Mouse (Mus musculus): ENCODE measurements around the gene Clpx. TPM values are rescaled to one million over a fixed set of nuclear protein-coding genes. Genes with fewer than 3 reads are reported as not detected.
A peak's percentile ranks its signal among the peaks of the same experiment; 100 is the strongest.

Gene Clpx
- 38.8 and 43.5 TPM in 2 replicates for polyA plus RNA-seq (2015; fragmentation: Nextera tagmentation; extraction: Ambion mirVana)

DNA sequence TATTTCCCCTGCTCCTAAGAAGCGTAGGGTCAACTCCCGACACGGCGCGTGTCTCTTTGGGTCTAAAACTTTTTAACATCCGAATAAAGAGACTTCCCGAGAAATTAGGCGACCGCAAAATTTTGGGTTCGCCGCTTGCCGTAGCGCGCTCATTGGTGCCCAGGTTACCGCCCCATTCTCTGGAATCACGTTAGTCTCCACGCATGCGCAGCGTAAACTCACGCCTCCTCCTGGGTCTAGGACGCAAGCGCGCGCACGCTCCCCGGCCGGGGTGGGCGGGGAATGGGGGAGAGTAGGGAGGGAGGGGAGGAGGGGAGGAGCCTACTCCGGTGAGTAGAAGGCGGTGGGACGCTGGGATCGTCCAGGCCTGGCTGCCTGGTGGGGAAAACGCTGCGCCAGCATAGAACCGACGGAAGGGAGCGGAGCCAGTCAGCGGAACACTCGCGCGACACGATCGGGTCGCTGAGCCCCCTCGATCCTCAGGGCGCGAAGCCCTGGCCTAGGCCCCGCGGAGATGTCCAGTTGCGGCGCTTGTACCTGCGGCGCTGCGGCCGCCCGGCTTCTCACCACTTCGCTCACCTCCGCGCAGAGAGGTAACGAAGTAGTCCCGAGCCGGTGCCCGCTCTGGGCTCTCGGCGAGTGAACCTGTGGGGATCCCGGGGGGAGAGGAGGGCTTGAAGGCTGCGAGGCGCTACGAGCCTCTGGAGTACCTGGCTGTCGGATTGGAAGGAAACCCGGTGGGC is at the start of gene Clpx:
TSS of gene Clpx (plus strand) at position 288 of the 743 bp plus-strand sequence.
- no peaks in the 10 kb centered on the region for H3K9me3 ChIP-seq (ENCODE audit: low read length)
- H3K4me1 ChIP-seq (ENCODE audit: insufficient read depth, low read depth, low read length), result no peaks in the 10 kb centered on the region
- TF ChIP-seq CTCF (IDR thresholded peaks at IDR 0.05) (peak; percentile 42), EP300 (IDR thresholded peaks at IDR 0.05) (peak; percentile 82)
- peak within 1 kb of the TSS; percentile 93 for H3K4me3 ChIP-seq (ENCODE audit: low read depth, low read length)
- peak; percentile 97 for ATAC-seq
- no peaks in the 10 kb centered on the region; the same call in 1 of the 2 replicates for H3K36me3 ChIP-seq (ENCODE audit: insufficient read depth, low read length)
- H3K4me2 ChIP-seq (replicated peaks; ENCODE audit: low read depth, low read length), result peak within 1 kb of the TSS; percentile 77
- H3K27me3 ChIP-seq (replicated peaks; ENCODE audit: insufficient read depth, low read length), result no peaks in the 10 kb centered on the region
- H3K9ac ChIP-seq (replicated peaks; ENCODE audit: low read depth), result peak within 1 kb of the TSS; percentile 93
- WGBS, result under 1% methylated on average over 52 of the region's 71 CpGs
- peak; percentile 100 for DNase-seq (ENCODE audit: low spot score)
- H3K27ac ChIP-seq (ENCODE audit: low read length), result peak within 1 kb of the TSS; percentile 95

DNA sequence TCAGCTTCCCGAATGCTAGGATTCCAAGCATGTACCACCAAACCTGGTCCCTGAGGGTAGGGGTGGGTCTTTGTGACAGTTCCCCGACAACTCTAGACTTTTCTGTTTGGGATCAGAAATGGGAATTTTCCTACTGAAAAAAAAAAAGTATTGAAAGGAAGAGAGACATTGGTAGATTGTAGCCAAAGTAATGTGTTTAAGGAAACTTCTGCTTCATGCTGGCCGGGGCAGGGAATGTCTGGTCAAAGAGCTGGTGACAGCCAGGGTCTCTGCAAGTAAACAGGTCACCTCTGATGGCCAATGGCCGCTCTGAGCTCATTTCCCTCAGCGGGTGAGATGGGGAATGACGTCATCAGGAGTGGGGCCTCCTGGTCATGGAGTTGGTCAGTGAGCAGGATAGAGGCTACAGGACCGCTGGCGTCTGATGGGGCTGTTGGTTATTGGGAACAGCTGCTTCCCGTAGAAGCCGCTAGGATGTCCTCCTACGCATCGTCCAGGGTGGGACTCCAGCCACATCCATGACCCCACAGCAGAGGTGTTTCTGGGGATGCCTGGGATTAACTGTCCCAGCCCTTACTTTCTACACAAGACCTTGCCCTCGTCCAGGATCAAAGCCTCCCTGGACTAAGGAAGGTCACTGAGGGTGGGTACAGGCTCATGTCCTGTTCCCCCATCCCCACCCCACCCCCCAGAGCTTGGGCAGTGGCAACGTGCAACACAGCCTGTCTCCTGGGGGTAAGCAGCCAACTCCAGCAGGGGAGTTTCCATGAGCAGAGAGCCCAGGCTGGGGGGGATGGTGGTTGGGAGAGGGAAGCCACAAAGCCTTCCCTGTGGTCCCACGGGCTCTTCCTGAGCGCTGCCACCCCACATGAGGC is 46.3 kb upstream of the Clpx start:
- peak; percentile 58 for ATAC-seq
- Histone ChIP-seq H3K4me1 (ENCODE audit: insufficient read depth, low read depth, low read length) (no peaks in the 10 kb centered on the region; the same call in 1 of the 2 replicates), H3K36me3 (ENCODE audit: insufficient read depth, low read length) (no peaks in the 10 kb centered on the region), H3K4me2 (replicated peaks; ENCODE audit: low read depth, low read length) (no peak overlapping the region), H3K9me3 (ENCODE audit: low read length) (no peaks in the 10 kb centered on the region), H3K4me3 (ENCODE audit: low read depth, low read length) (no peak overlapping the region), H3K9ac (replicated peaks; ENCODE audit: low read depth) (no peak overlapping the region), H3K27me3 (replicated peaks; ENCODE audit: insufficient read depth, low read length) (no peaks in the 10 kb centered on the region), H3K27ac (ENCODE audit: low read length) (no peak overlapping the region)
- DNase-seq (ENCODE audit: low spot score), result peak; percentile 42
- WGBS, result 57% methylated on average over 16 of the region's 16 CpGs
- no peak for TF ChIP-seq CTCF (IDR thresholded peaks at IDR 0.05)
- no peak for TF ChIP-seq EP300 (IDR thresholded peaks at IDR 0.05)

DNA sequence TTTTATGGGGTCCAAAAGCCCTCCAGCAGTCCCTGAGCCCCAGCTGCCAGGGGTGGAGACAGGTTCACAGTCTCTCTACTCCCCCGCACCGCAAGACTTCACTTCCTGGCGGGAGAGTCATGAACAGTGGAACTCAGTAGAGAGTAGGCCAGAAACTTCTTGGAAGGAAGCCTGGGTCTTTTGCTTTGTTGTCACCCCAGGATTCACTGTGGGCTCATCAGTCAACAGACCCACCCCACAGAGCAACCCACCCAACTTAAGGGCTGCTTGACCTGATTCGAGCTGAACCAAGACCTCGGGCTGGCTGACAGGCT is 45.7 kb upstream of the Clpx start:
- Histone ChIP-seq H3K4me2 (replicated peaks; ENCODE audit: low read depth, low read length) (no peak overlapping the region), H3K27ac (ENCODE audit: low read length) (no peak overlapping the region), H3K36me3 (ENCODE audit: insufficient read depth, low read length) (no peaks in the 10 kb centered on the region), H3K4me1 (ENCODE audit: insufficient read depth, low read depth, low read length) (no peaks in the 10 kb centered on the region), H3K9me3 (ENCODE audit: low read length) (no peaks in the 10 kb centered on the region), H3K4me3 (ENCODE audit: low read depth, low read length) (no peak overlapping the region), H3K9ac (replicated peaks; ENCODE audit: low read depth) (no peak overlapping the region), H3K27me3 (replicated peaks; ENCODE audit: insufficient read depth, low read length) (no peaks in the 10 kb centered on the region)
- TF ChIP-seq EP300 (IDR thresholded peaks at IDR 0.05), result no peak
- TF ChIP-seq CTCF (IDR thresholded peaks at IDR 0.05), result no peak
- ATAC-seq (no peak), DNase-seq (ENCODE audit: low spot score) (no peak)
- WGBS, result 65% methylated on average over 5 of the region's 5 CpGs

DNA sequence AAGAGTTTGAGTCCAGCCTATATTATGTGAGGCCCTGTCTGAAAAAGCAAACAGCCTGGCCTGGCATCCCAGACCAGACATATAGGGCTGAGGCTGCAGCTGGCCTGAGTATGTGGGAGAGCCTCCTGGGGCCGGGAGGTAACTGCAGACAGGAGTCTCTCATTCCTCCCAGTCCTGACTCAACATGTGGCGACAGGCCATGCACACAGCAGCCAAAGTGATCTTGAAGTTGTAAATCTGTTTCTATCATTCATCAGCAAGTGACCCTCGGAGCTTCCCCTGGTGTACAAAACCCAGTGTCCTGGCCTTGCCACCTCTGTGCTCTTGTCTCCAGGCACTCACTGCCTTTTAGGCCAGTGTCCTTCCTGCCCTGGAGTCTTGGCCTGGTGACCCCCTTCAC is 42.0 kb upstream of the Clpx start:
- no peak for ATAC-seq
- 67% methylated on average over 3 of the region's 3 CpGs for WGBS
- H3K9ac ChIP-seq (replicated peaks; ENCODE audit: low read depth), result no peak overlapping the region

DNA sequence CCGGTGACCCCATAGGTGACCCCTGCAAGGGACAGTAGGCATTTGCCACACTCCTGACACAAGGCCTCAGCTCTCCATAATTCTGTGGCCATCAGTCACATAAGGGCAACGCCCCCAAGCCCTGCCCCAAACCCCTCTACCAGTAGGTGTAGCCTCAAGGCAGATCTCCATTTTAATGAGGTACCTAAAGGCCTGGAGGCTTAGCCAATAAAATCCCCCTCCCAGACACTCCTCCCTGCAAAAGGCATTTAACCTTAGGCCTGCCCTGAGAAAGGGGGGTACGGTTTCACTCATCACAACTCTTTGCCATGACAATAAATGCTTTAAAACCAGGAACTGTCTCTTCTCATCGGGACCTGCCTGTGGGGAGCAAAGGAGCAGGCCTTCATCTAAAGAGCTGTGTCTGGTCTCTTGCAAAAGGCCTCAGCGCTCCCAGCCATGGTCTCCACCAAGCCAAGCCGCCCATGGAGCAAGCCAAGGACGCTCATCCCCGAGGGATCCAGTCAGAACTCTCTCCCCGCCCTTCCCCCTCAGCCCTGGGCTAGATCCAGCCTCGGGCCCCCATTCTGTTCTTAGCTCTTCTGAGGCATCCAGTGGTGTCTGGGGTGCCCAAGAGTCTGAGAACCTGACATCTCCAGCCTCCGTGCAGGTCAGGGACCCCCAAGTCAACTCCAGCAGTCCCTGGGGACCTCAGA is 38.0 kb upstream of the Clpx start:
- Histone ChIP-seq H3K9ac (replicated peaks; ENCODE audit: low read depth) (no peak overlapping the region), H3K9me3 (ENCODE audit: low read length) (no peaks in the 10 kb centered on the region), H3K4me2 (replicated peaks; ENCODE audit: low read depth, low read length) (no peak overlapping the region), H3K27ac (ENCODE audit: low read length) (no peak overlapping the region), H3K4me3 (ENCODE audit: low read depth, low read length) (no peak overlapping the region), H3K4me1 (ENCODE audit: insufficient read depth, low read depth, low read length) (no peaks in the 10 kb centered on the region), H3K27me3 (replicated peaks; ENCODE audit: insufficient read depth, low read length) (no peaks in the 10 kb centered on the region), H3K36me3 (ENCODE audit: insufficient read depth, low read length) (no peaks in the 10 kb centered on the region)
- ATAC-seq (no peak), DNase-seq (ENCODE audit: low spot score) (no peak)
- 85% methylated on average over 11 of the region's 11 CpGs for WGBS
- TF ChIP-seq CTCF (IDR thresholded peaks at IDR 0.05), result no peak
- TF ChIP-seq EP300 (IDR thresholded peaks at IDR 0.05), result no peak

More for the DNA sequence above, 42.0 kb upstream of the Clpx start:
- Histone ChIP-seq H3K4me2 (replicated peaks; ENCODE audit: low read depth, low read length) (no peak overlapping the region), H3K4me3 (ENCODE audit: low read depth, low read length) (no peak overlapping the region), H3K27ac (ENCODE audit: low read length) (no peak overlapping the region), H3K4me1 (ENCODE audit: insufficient read depth, low read depth, low read length) (no peaks in the 10 kb centered on the region), H3K27me3 (replicated peaks; ENCODE audit: insufficient read depth, low read length) (no peaks in the 10 kb centered on the region), H3K9me3 (ENCODE audit: low read length) (no peaks in the 10 kb centered on the region), H3K36me3 (ENCODE audit: insufficient read depth, low read length) (no peaks in the 10 kb centered on the region)
- TF ChIP-seq EP300 (IDR thresholded peaks at IDR 0.05) (no peak), CTCF (IDR thresholded peaks at IDR 0.05) (no peak)
- DNase-seq (ENCODE audit: low spot score), result no peak

All from lung, postnatal 0 days (tissue).